Mouse (Mus musculus) kidney, embryonic 16.5 days (tissue): ENCODE data around the gene Gpc6. TPM values are rescaled to one million over a fixed set of nuclear protein-coding genes. Genes with fewer than 3 reads are reported as not detected.

Source experiments
- ATAC-seq: fragments of 200-750 bp; cut with Nextera tagmentation; 2 replicates; pipeline ENCODE4 v1.8.0; 2017; ENCODE audit warnings: moderate TSS enrichment; ENCODE audit not compliant: low FRiP score, low TSS enrichment
- H3K27ac ChIP-seq: fragments of 300-500 bp; sonication (generic); 2 replicates; pipeline ENCODE4 v1.5.1; 2014; ENCODE audit warnings: low read length
- H3K27me3 ChIP-seq: fragments of 300-500 bp; sonication (generic); 2 replicates; pipeline ENCODE4 v1.6.1; 2014; ENCODE audit warnings: low read length, control low read depth, mixed read lengths; ENCODE audit not compliant: insufficient read depth
- H3K36me3 ChIP-seq: fragments of 300-500 bp; sonication (generic); 2 replicates; pipeline ENCODE4 v1.6.1; 2014; ENCODE audit warnings: low read length, control low read depth, mixed read lengths; ENCODE audit not compliant: insufficient read depth
- H3K4me1 ChIP-seq: fragments of 300-500 bp; sonication (generic); 2 replicates; pipeline ENCODE4 v1.6.1; 2014; ENCODE audit warnings: low read length, control low read depth, mixed read lengths; ENCODE audit not compliant: insufficient read depth
- H3K4me2 ChIP-seq: fragments of 300-500 bp; sonication (generic); replicated peaks from 2 replicates; pipeline ENCODE4 v1.6.1; 2014; ENCODE audit warnings: low read depth, low read length
- H3K4me3 ChIP-seq: fragments of 300-500 bp; sonication (generic); 2 replicates; pipeline ENCODE4 v1.5.1; 2014; ENCODE audit warnings: mild to moderate bottlenecking, low read length
- H3K9ac ChIP-seq: fragments of 300-500 bp; sonication (generic); replicated peaks from 2 replicates; pipeline ENCODE4 v1.6.1; 2014; ENCODE audit warnings: low read length
- H3K9me3 ChIP-seq: fragments of 300-500 bp; sonication (generic); 2 replicates; pipeline ENCODE4 v1.6.1; 2016; ENCODE audit warnings: low read length, control low read depth
- WGBS: fragments of 180-500 bp; shearing (Covaris S2); extraction: QIAGEN DNeasy Blood & Tissue Kit; methylation state at CpG from one replicate; pipeline ENCODE4 v1.1.7; 2014; 5-methylcytosine and 5-hydroxymethylcytosine counted together
- polyA plus RNA-seq: library from polyadenylated mRNA; unstranded; fragments of >200 nt; fragmentation: Nextera tagmentation; extraction: Ambion mirVana; gene quantifications from 2 replicates; pipeline ENCODE4 v1.2.1, GENCODE M21; 2015

Gpc6 gene
- polyA plus RNA-seq, 1 experiment from 2014 or later, result 62.7 TPM

- Histone ChIP-seq H3K4me2 (no peak overlapping the region), H3K9ac (no peak overlapping the region), H3K27ac (no peak overlapping the region), H3K36me3 (no peaks in the 10 kb centered on the region), H3K9me3 (no peaks in the 10 kb centered on the region), H3K27me3 (no peaks in the 10 kb centered on the region), H3K4me1 (no peaks in the 10 kb centered on the region), H3K4me3 (no peak overlapping the region)
- 78% methylated on average over 4 of the region's 4 CpGs for WGBS
- ATAC-seq, result no peak
Observed at GRCm38 (mm10) chr14:117256192-117256591, 331.1 kb downstream of the Gpc6 start.

GRCm38 (mm10) chr14:117265653-117266052 is 340.5 kb downstream of the Gpc6 start:
- no peaks in the 10 kb centered on the region for H3K9me3 ChIP-seq
- H3K4me2 ChIP-seq, result no peak overlapping the region
- H3K36me3 ChIP-seq, result no peaks in the 10 kb centered on the region
- 0 out of 2 replicates have a peak, but pooled peaks cover 9% of the 10 kb centered on the region for H3K4me1 ChIP-seq
- H3K27ac ChIP-seq, result no peak overlapping the region
- no peaks in the 10 kb centered on the region for H3K27me3 ChIP-seq
- no peak overlapping the region for H3K9ac ChIP-seq
- no peak for ATAC-seq
- H3K4me3 ChIP-seq, result no peak overlapping the region

DNA sequence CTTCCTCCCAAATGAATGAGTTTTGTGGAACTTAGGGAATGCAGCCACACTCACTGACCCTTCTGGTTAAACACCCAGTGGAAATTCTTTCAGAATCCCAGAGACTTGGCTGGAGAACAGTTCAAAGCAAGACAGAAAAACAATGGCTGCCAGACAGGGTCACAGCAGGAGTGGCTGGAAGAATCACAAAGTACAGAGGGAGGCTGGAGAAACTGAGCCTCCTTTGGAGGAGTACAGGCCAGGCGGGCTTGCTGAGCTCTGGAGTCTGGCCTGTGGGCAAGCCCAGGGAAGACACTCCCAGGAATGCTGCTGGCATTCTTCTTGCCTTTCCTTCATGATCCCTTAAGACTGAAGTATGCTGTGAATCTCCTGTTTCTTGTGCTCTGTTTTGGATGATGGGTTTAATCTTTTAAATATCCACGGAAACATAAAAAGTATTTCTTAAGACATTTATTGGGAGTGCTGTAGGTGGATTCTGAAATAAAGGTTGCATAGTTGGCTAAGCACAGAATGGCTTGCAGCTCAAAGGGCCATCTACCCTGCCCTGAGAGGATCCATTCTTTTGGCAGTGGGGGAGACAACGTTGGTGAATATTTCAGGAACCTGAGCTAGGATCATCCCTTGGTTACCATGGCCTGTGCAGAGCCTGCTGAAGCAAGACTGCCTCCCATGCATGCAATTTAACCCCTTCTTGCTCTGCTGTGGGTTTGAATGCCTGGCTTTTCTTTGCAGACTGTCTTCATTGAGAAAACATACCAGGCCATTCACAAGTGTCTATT is 342.9 kb downstream of the Gpc6 start:
- H3K36me3 ChIP-seq, result no peaks in the 10 kb centered on the region
- peak overlapping the region; percentile 56 for H3K27ac ChIP-seq
- no peaks in the 10 kb centered on the region for H3K9me3 ChIP-seq
- 27% methylated on average over 3 of the region's 3 CpGs for WGBS
- no peak overlapping the region for H3K9ac ChIP-seq
- ATAC-seq, result peak; percentile 88
- 0 out of 2 replicates have a peak, but pooled peaks cover 9% of the 10 kb centered on the region for H3K4me1 ChIP-seq
- no peak overlapping the region for H3K4me3 ChIP-seq
- no peak overlapping the region for H3K4me2 ChIP-seq
- H3K27me3 ChIP-seq, result no peaks in the 10 kb centered on the region

- Histone ChIP-seq H3K9ac (no peak overlapping the region), H3K4me3 (no peak overlapping the region), H3K27me3 (no peaks in the 10 kb centered on the region), H3K36me3 (peaks cover 9% of the 10 kb centered on the region; the same call in 1 of the 2 replicates), H3K27ac (no peak overlapping the region), H3K4me1 (no peaks in the 10 kb centered on the region), H3K9me3 (no peaks in the 10 kb centered on the region), H3K4me2 (no peak overlapping the region)
- WGBS, result 93% methylated on average over 3 of the region's 3 CpGs
- ATAC-seq, result no peak
Observed at GRCm38 (mm10) chr14:117283631-117284030, 358.5 kb downstream of the Gpc6 start.

GRCm38 (mm10) chr14:117293746-117294145 is 368.6 kb downstream of the Gpc6 start:
- no peaks in the 10 kb centered on the region for H3K4me1 ChIP-seq
- no peak for ATAC-seq
- H3K4me3 ChIP-seq, result no peak overlapping the region
- H3K27ac ChIP-seq, result no peak overlapping the region
- peaks cover 5% of the 10 kb centered on the region for H3K9me3 ChIP-seq
- no peak overlapping the region for H3K9ac ChIP-seq
- H3K4me2 ChIP-seq, result no peak overlapping the region
- 63% methylated on average over 4 of the region's 4 CpGs for WGBS
- H3K36me3 ChIP-seq, result peaks cover 4% of the 10 kb centered on the region; the same call in 1 of the 2 replicates
- H3K27me3 ChIP-seq, result no peaks in the 10 kb centered on the region

DNA sequence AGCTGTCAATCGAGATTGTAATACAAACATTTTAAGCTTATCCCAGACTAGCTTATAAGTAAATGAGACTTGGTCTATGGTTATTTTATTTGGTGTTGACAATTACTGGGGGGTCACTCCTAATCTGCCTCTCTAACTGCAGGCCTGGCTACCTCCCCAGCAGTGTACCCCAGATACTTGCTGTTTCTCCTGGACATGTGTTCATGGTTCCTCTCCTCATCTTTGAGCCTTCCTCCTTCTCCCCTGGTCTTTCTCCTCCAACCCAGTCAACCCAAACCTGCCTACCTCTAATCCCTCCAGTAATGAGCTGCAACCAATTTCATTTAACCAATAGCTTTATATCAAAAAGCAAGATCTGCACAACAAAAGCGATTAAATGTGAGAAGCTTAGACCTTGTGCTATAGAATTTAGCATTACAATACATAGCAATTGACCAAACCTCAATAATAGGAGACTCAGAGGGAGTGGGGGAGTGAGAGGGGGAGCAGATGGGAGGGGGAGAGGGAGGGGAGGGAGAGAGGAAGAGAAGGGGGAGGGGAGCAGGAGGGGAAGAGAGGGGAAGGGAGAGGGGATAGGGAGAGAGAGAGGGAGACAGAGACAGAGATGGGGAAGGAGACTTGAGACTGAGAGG is 371.2 kb downstream of the Gpc6 start:
- H3K36me3 ChIP-seq, result peaks cover 4% of the 10 kb centered on the region; the same call in 1 of the 2 replicates
- no peak for ATAC-seq
- H3K27me3 ChIP-seq, result no peaks in the 10 kb centered on the region
- H3K9ac ChIP-seq, result no peak overlapping the region
- no peak overlapping the region for H3K4me3 ChIP-seq
- WGBS, result 90% methylated on average over 2 of the region's 2 CpGs
- H3K4me1 ChIP-seq, result no peaks in the 10 kb centered on the region
- peaks cover 5% of the 10 kb centered on the region for H3K9me3 ChIP-seq
- no peak overlapping the region for H3K4me2 ChIP-seq
- H3K27ac ChIP-seq, result no peak overlapping the region

GRCm38 (mm10) chr14:117301019-117301418 is 375.9 kb downstream of the Gpc6 start:
- Histone ChIP-seq H3K4me2 (no peak overlapping the region), H3K4me3 (no peak overlapping the region), H3K27me3 (no peaks in the 10 kb centered on the region), H3K4me1 (no peaks in the 10 kb centered on the region), H3K9ac (no peak overlapping the region), H3K27ac (no peak overlapping the region), H3K36me3 (no peaks in the 10 kb centered on the region), H3K9me3 (no peaks in the 10 kb centered on the region)
- no peak for ATAC-seq
- WGBS, result 92% methylated on average over 3 of the region's 3 CpGs

GRCm38 (mm10) chr14:117303901-117304722 is 379.0 kb downstream of the Gpc6 start:
- Histone ChIP-seq H3K9ac (no peak overlapping the region), H3K4me3 (no peak overlapping the region), H3K36me3 (no peaks in the 10 kb centered on the region), H3K27me3 (no peaks in the 10 kb centered on the region), H3K27ac (no peak overlapping the region), H3K4me2 (no peak overlapping the region), H3K4me1 (no peaks in the 10 kb centered on the region), H3K9me3 (no peaks in the 10 kb centered on the region)
- 86% methylated on average over 8 of the region's 8 CpGs for whole genome bisulfite sequencing
- ATAC-seq, result no peak

DNA sequence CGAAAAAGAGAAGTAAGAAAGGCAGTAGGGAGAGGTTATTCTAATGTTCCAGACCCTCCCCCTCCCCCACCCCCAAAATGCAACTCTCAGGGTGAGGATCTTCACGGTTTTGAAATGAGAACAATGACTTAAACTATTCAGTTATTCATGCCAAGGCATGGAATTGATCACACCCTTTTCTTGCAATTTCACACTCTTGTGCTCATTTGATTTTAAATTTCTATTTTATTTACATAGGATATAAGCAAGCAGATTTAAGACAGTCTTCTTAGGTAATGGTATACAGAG is 379.6 kb downstream of the Gpc6 start:
- no peaks in the 10 kb centered on the region for H3K36me3 ChIP-seq
- no peak overlapping the region for H3K9ac ChIP-seq
- H3K9me3 ChIP-seq, result no peaks in the 10 kb centered on the region
- H3K27ac ChIP-seq, result no peak overlapping the region
- ATAC-seq, result no peak
- WGBS, result 80% methylated on average over 2 of the region's 2 CpGs
- H3K4me2 ChIP-seq, result no peak overlapping the region
- no peaks in the 10 kb centered on the region for H3K27me3 ChIP-seq
- H3K4me3 ChIP-seq, result no peak overlapping the region
- no peaks in the 10 kb centered on the region for H3K4me1 ChIP-seq
